Mouse (Mus musculus) embryonic facial prominence, embryonic 11.5 days (tissue): ENCODE data around the gene Mb21d2. TPM values are rescaled to one million over a fixed set of nuclear protein-coding genes. Genes with fewer than 3 reads are reported as not detected.

Experiments
- ATAC-seq: fragments of 200-750 bp; cut with Nextera tagmentation; replicated peaks from 2 replicates; pipeline ENCODE4 v1.8.0; 2017; ENCODE audit warnings: low read depth; ENCODE audit not compliant: insufficient number of reproducible peaks, low FRiP score, low TSS enrichment
- DNase-seq: peaks from one replicate; pipeline ENCODE4 v3.0.0-alpha.2; 2015; ENCODE audit warnings: low spot score
- H3K27ac ChIP-seq: fragments of 300-500 bp; sonication (generic); replicated peaks from 2 replicates; pipeline ENCODE4 v1.5.1; 2014; ENCODE audit warnings: mild to moderate bottlenecking, low read depth, low read length, control low read depth
- H3K27me3 ChIP-seq: fragments of 300-500 bp; sonication (generic); 2 replicates; pipeline ENCODE4 v1.6.1; 2014; ENCODE audit warnings: mild to moderate bottlenecking, low read length, moderate library complexity, mixed read lengths; ENCODE audit not compliant: control insufficient read depth, insufficient read depth
- H3K36me3 ChIP-seq: fragments of 300-500 bp; sonication (generic); replicated peaks from 2 replicates; pipeline ENCODE4 v1.6.1; 2014; ENCODE audit warnings: low read depth, mild to moderate bottlenecking, low read length, moderate library complexity, mixed read lengths; ENCODE audit not compliant: control insufficient read depth, insufficient read depth
- H3K4me1 ChIP-seq: fragments of 300-500 bp; sonication (generic); 2 replicates; pipeline ENCODE4 v1.6.1; 2014; ENCODE audit warnings: low read length, mixed read lengths; ENCODE audit not compliant: control insufficient read depth, insufficient read depth
- H3K4me2 ChIP-seq: fragments of 300-500 bp; sonication (generic); 2 replicates; pipeline ENCODE4 v1.6.1; 2014; ENCODE audit warnings: low read depth, mild to moderate bottlenecking, control low read depth, low read length, moderate library complexity
- H3K4me3 ChIP-seq: fragments of 300-500 bp; sonication (generic); 2 replicates; pipeline ENCODE4 v1.5.1; 2014; ENCODE audit warnings: low read depth, low read length, control low read depth
- H3K9ac ChIP-seq: fragments of 300-500 bp; sonication (generic); replicated peaks from 2 replicates; pipeline ENCODE4 v1.6.1; 2014; ENCODE audit warnings: mild to moderate bottlenecking, control low read depth, low read length
- H3K9me3 ChIP-seq: fragments of 300-500 bp; sonication (generic); replicated peaks from 2 replicates; pipeline ENCODE4 v1.6.1; 2016; ENCODE audit warnings: mild to moderate bottlenecking, low read length, inconsistent platforms, mixed read lengths; ENCODE audit not compliant: control insufficient read depth
- WGBS: fragments of 180-500 bp; shearing (Covaris S2); extraction: QIAGEN DNeasy Blood & Tissue Kit; methylation state at CpG from one replicate; pipeline ENCODE4 v1.1.7; 2014; 5-methylcytosine and 5-hydroxymethylcytosine counted together
- polyA plus RNA-seq: library from polyadenylated mRNA; unstranded; fragments of >200 nt; fragmentation: Nextera tagmentation; extraction: Ambion mirVana; gene quantifications from 2 replicates; pipeline ENCODE4 v1.2.1, GENCODE M21; 2014

Gene Mb21d2
- polyA plus RNA-seq, 1 experiment from 2014 or later, result 11.6 TPM

DNA sequence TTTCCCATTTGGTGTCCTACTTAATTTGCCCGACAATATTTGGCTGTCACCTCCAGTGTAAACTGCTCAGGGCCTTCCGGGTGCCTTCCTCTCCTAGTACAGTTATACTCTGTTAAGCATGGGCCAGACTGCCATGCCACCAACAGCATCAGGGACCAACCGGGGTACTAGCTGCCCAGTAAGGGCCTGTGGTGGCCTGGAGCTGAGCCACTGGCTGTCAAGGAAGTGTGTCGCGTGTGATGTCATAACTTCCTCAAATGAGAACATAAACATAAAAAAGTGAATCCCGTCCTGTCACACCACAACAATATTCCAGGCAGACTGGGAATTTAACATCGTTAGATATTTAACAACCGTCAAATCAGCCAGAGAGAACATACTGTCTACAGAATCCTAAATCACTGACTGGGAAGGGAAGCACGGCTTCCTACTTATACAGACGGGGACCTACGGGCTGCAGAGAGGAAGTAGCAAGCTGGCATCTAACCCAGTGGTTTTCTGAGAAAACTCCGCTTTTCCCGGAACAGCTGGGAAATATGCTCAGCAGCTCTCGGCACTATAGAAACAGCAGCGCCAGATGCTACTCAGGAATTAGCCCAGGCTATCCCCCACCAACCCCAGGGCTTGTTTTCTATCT is 17.9 kb downstream of the Mb21d2 start:
- Histone ChIP-seq H3K9me3 (no peaks in the 10 kb centered on the region), H3K27me3 (no peaks in the 10 kb centered on the region), H3K4me1 (no peaks in the 10 kb centered on the region), H3K27ac (no peak overlapping the region), H3K4me2 (no peak overlapping the region), H3K36me3 (no peaks in the 10 kb centered on the region), H3K4me3 (no peak overlapping the region), H3K9ac (no peak overlapping the region)
- DNase-seq (no peak), ATAC-seq (no peak)
- WGBS, result 91% methylated on average over 15 of the region's 15 CpGs

DNA sequence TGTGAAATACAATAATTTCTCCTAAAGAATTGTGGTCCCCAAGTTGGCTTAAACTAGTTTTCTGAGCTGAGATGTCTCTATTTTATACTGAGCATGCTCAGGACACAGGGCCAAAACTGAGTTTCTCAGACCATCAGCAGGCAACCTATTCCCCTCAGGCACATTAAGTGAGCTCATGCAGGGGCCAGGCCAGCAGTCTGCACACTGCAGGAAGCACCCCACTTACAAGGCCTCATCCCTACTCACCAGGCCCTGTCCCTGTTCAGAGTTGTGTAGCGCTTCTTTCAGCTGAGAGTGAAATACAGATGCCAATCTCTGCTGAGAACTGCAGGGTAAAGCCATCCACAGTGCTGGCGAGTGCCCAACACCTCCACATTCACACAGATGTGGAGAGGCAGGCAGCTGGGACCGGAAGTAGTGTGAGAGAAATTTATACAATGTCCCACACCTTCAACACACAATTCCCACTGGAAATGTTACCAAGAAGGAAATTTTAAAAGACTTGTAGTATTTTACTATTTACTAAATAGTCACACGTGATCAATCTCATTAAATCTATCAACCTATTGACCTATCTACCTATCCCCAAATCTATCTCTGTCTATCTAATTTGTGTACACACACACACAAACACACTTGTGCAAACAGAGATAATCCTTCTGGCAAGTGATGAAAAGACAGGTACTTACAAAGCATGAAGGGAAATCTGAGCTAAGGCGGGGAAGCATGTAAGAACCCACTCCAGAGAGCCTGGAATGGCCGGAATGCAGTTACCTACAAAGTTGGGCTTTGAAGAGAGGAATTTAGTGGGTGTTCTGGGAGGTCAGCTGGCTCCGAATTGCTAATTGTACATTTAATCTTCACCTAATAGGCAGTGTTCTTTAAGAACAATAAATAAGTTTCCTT is 22.9 kb downstream of the Mb21d2 start:
- no peaks in the 10 kb centered on the region for H3K36me3 ChIP-seq
- DNase-seq (peak; percentile 32), ATAC-seq (no peak)
- H3K9me3 ChIP-seq, result no peaks in the 10 kb centered on the region
- 60% methylated on average over 7 of the region's 7 CpGs for WGBS
- H3K27ac ChIP-seq, result no peak overlapping the region
- H3K4me1 ChIP-seq, result no peaks in the 10 kb centered on the region
- no peak overlapping the region for H3K4me2 ChIP-seq
- no peaks in the 10 kb centered on the region for H3K27me3 ChIP-seq
- H3K4me3 ChIP-seq, result no peak overlapping the region
- no peak overlapping the region for H3K9ac ChIP-seq

DNA sequence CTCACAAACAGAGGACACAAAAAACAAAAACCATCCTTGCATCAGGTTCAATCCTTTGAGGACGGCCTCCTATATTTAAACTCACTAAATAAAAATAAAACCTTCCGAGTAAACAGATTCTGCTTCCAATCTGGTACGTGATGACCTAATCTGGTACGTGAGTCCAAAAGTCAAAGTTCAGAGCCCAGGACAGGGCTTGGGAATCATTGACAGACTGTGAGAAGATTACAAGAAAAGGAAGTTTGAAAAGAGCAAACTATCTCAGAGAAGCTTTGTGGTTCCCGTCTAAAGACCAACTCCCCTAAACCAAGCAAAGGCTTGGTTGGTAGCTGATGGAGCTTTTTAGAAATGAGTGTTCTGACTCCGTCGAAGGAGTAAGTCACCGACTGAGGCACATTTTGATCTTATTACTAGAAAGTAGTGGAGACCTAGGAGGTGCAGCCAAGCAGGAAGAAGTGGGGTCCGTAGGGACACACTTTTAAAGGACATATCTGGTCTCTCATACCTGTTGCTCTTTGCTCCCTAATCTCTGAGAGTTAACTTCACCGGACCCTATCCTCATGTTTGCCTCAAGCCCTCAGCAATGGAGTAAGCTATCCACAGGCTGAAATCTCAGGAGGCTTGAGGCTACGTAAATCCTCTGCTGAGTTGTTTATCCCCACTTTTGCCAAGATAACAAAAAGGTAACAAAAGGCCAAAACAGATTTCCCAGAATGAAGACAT is 23.7 kb downstream of the Mb21d2 start:
- WGBS, result 82% methylated on average over 11 of the region's 11 CpGs
- ATAC-seq, result no peak

DNA sequence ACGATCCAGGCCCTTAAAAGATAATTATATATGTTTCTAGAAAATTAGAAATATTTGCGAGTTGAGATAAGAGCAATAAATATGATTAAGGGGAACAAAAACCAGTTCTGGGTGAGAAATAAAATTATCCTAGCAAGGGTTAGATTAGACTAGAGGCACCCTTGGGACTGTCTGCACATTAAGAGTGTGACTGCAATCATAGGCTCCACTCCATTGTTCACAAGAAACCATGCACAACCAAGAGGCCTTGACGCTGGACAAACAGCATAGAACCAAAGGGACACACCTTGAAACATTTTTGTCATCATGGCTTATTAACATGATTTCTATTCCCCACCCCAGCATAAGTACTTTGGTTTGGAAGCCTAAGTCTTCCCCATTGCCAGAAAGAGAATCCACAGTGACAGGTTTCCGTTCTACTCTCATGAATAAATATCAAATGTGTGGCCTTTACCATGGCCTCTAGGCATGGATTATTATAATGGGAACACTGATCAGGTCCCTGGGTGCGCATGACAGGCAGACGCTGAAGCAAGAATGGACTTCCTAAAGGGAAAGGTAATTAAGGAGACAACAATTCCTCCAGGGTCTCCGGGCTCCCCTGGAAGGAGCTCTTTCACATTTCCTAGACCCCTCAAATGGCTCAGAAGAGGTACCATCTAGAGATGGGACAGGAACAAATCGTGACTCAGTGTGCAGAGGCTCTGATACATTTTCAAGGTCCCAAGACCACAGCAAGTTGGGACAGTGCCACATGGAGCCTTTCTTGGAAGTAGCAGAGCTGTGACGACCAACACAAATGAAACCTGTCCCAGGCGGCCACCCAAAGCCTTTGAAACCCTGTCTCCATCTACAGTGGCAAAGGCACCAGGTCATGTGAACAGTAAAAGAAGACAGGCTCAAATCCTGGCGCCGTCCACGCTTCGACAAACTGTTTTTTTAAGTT is 26.6 kb downstream of the Mb21d2 start:
- 80% methylated on average over 14 of the region's 14 CpGs for WGBS
- Histone ChIP-seq H3K4me1 (no peaks in the 10 kb centered on the region; the same call in 1 of the 2 replicates), H3K27ac (no peak overlapping the region), H3K9me3 (no peaks in the 10 kb centered on the region), H3K9ac (no peak overlapping the region), H3K4me3 (no peak overlapping the region), H3K27me3 (no peaks in the 10 kb centered on the region), H3K36me3 (no peaks in the 10 kb centered on the region), H3K4me2 (no peak overlapping the region)
- no peak for DNase-seq
- no peak for ATAC-seq

More for the DNA sequence above, 23.7 kb downstream of the Mb21d2 start:
- Histone ChIP-seq H3K4me3 (no peak overlapping the region), H3K27me3 (no peaks in the 10 kb centered on the region), H3K4me1 (no peaks in the 10 kb centered on the region), H3K4me2 (no peak overlapping the region), H3K27ac (no peak overlapping the region), H3K9me3 (no peaks in the 10 kb centered on the region), H3K36me3 (no peaks in the 10 kb centered on the region), H3K9ac (no peak overlapping the region)
- DNase-seq, result no peak

DNA sequence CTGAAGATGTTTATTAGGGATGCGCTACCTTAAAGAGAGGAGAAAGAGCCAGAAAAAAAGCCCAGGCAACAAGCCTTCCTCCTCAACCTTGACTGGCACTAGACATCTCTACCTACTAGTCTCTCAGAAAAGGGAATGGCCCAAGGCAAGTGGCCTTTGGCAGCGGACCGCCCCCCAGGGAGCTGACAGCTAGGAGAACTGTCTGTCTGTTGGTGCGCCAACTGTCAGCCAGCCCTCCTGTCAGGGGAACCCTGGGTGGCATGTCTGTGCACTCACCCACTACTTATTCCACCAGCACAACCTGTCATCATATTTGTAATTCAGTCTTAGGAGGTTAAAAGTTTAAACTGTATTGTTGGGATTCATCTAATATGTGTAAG is 30.3 kb downstream of the Mb21d2 start:
- Histone ChIP-seq H3K4me3 (no peak overlapping the region), H3K9me3 (no peaks in the 10 kb centered on the region), H3K27ac (no peak overlapping the region), H3K9ac (no peak overlapping the region), H3K36me3 (no peaks in the 10 kb centered on the region), H3K27me3 (no peaks in the 10 kb centered on the region), H3K4me2 (no peak overlapping the region), H3K4me1 (no peaks in the 10 kb centered on the region; the same call in 1 of the 2 replicates)
- 61% methylated on average over 4 of the region's 4 CpGs for WGBS
- no peak for DNase-seq
- ATAC-seq, result no peak

DNA sequence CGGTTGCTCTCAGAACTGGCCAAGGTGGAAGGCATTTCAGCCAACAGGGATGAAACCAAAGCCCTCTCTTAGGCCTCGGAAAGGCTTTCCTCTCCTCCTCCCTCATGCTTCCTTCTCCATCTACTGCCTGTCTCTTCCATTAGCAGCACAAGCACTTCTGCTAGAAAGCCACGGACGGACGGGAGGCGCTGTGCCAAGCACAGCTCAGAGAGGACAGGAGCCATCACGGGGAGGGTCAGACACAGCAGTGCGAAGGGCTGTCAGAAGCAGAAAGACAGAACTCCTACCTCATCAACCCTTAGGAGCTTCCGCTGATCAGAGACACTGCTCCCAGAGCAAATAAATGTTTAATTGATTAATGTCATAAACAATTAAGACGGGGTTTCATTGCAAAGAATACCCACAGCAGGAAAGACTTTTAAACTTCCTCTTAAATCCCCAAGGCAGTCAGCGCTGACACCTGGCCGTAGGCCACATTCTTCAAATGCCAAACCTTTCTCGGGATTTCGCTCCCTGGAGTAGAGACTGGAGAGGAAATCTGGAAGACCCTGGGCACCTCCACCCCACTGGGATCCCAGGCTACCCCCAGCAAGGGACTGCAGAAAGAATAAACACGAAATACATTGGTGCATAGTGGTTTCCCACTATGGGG is 30.8 kb downstream of the Mb21d2 start:
- H3K4me1 ChIP-seq, result no peaks in the 10 kb centered on the region; the same call in 1 of the 2 replicates
- no peak overlapping the region for H3K4me2 ChIP-seq
- H3K27ac ChIP-seq, result no peak overlapping the region
- H3K4me3 ChIP-seq, result no peak overlapping the region
- H3K27me3 ChIP-seq, result no peaks in the 10 kb centered on the region
- no peaks in the 10 kb centered on the region for H3K9me3 ChIP-seq
- no peaks in the 10 kb centered on the region for H3K36me3 ChIP-seq
- DNase-seq (peak; percentile 22), ATAC-seq (no peak)
- no peak overlapping the region for H3K9ac ChIP-seq
- 27% methylated on average over 15 of the region's 15 CpGs for WGBS

DNA sequence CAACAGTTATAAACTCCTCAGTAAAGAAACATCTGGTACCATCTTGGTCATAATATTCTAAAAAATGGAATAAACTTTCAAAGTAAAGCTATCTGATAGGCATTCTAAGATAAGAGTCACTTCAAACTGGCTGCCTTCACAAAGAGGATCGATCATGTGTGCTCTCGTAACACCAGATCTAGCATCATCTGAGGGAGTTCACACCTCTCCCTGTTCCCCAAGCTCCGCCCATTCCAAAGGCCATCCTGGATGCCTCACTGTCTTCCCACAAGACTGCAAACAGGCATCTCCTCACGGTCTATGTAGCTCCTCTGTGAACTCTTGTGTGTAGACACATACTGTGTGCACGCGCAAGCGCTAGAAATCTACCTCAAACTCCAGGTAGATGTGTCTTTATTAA is 32.9 kb downstream of the Mb21d2 start:
- Histone ChIP-seq H3K9me3 (no peaks in the 10 kb centered on the region), H3K4me1 (no peaks in the 10 kb centered on the region; the same call in 1 of the 2 replicates), H3K4me3 (no peak overlapping the region), H3K27ac (no peak overlapping the region), H3K27me3 (no peaks in the 10 kb centered on the region), H3K4me2 (no peak overlapping the region), H3K9ac (no peak overlapping the region), H3K36me3 (no peaks in the 10 kb centered on the region)
- ATAC-seq (no peak), DNase-seq (no peak)
- 95% methylated on average over 7 of the region's 7 CpGs for WGBS
